Mouse (Mus musculus) brown adipose tissue, adult 24 weeks (tissue): ENCODE results near the gene Fez1. TPM values are rescaled to one million over a fixed set of nuclear protein-coding genes. Genes with fewer than 3 reads are reported as not detected.

Experiments used
- H3K27ac ChIP-seq: fragments of 200-500 bp; replicated peaks from 2 replicates; pipeline ENCODE4 v1.5.1; 2012; ENCODE audit warnings: low read depth, mild to moderate bottlenecking, low read length
- H3K4me1 ChIP-seq: fragments of 200-500 bp; 2 replicates; pipeline ENCODE4 v1.6.1; 2012; ENCODE audit warnings: low read length, mixed read lengths; ENCODE audit not compliant: control insufficient read depth, insufficient read depth, insufficient read length
- H3K4me3 ChIP-seq: fragments of 200-500 bp; 2 replicates; pipeline ENCODE4 v1.5.1; 2012; ENCODE audit warnings: low read depth, mild to moderate bottlenecking, low read length, moderate library complexity; ENCODE audit not compliant: insufficient read depth
- polyA plus RNA-seq: library from polyadenylated mRNA; stranded (reverse); fragments of >200 nt; gene quantifications from 2 replicates; pipeline ENCODE4 v1.2.4, GENCODE M21; 2012; ENCODE audit not compliant: missing spikeins, insufficient read depth, insufficient read length

Gene Fez1
- polyA plus RNA-seq, 1 experiment, result 1.9 TPM

- no peak overlapping the region for H3K4me3 ChIP-seq
- H3K4me1 ChIP-seq, result peaks cover 4% of the 10 kb centered on the region; the same call in 1 of the 2 replicates
- H3K27ac ChIP-seq, result no peak overlapping the region
Observed at GRCm38 (mm10) chr9:36862576-36862975, 40.9 kb downstream of the Fez1 start.

- Histone ChIP-seq H3K4me1 (no peaks in the 10 kb centered on the region), H3K27ac (no peak overlapping the region), H3K4me3 (no peak overlapping the region)
Observed at GRCm38 (mm10) chr9:36863694-36864093, 42.0 kb downstream of the Fez1 start.

DNA sequence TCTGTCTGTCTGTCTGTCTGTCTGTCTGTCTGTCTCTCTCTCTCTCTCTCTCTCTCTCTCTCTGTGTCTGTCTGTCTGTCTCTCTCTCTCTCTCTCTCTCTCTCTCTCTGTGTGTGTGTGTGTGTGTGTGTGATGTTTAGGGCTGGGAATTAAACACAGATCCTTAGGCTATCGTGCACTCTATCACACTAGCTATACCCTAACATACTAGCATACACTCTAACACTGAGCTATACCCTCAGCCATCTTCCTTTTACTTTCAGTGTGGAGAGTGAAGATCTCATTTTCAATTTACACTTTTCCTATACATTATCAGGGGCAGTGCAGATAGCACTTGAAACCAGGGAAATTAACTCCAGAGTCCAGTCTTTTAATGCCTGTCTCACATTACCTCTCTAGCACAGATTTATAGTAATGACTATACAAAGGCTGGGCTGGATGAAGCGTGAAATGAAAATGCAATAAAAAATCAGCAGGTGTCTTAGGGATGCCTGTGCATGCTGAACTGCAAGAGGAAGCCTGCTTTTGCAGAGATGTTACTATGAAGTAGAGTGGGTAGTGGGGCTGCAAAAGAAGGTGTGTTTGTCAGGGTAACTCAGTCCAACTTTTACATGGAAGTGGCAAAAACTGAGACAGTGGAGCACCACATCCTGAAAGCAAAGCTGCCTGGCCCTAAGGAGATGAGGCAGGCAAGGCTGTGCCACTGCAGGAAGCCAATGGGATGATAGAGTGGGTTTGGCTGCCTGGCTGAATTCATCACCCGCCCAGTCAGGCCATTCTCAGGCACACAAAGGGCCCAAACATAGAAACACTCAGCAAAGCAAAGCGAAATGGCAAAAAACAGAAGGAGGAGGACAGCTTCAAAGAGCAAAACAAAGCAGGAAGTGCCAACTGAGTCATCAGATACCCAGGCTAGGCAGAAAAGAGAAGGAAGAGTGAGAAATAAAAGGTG, 43.5 kb downstream of the Fez1 start:
- Histone ChIP-seq H3K4me3 (no peak overlapping the region), H3K4me1 (no peaks in the 10 kb centered on the region), H3K27ac (no peak overlapping the region)

- Histone ChIP-seq H3K4me3 (no peak overlapping the region), H3K4me1 (no peaks in the 10 kb centered on the region), H3K27ac (no peak overlapping the region)
Observed at GRCm38 (mm10) chr9:36868662-36869061, 47.0 kb downstream of the Fez1 start.

DNA sequence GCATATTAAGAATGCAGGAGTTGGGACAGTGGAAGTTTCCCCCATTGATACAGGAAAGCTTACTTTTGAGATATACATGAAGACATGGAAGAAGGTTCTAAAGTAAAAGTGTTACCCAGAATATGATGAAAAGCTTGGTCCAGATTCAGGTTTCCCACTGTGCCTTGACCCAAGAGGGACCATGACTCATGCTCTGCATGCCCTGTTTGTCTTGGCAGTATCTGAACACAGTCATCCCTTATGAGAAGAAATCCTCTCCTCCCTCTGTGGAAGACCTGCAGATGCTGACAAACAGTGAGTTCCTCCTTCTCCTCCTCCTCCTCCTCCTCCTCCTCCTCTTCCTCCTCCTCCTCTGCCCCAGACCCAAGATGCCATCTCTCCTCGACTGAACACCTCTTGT, 48.6 kb downstream of the Fez1 start:
- no peak overlapping the region for H3K4me3 ChIP-seq
- no peak overlapping the region for H3K27ac ChIP-seq
- H3K4me1 ChIP-seq, result no peaks in the 10 kb centered on the region

- H3K27ac ChIP-seq, result no peak overlapping the region
- H3K4me1 ChIP-seq, result no peaks in the 10 kb centered on the region
- H3K4me3 ChIP-seq, result no peak overlapping the region
Observed at GRCm38 (mm10) chr9:36873796-36874195, 52.1 kb downstream of the Fez1 start.

DNA sequence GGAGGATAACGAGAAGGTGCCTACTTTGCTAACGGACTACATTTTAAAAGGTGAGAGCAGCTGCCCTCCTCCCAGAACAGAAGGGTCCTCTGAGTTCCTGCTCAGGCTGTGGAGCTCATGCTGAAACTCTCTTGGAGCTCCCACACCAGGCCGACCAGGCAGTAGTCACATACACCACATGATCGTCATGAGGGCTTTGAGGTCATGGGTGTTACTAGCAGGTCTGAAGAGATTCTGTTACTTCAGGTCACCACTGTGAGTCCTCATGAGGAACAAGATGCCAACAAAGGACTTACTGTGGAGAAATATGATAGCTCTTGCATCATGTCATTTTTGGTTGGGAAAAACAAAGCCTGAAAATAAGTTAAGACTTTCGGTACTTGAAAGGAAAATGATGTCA, 54.6 kb downstream of the Fez1 start:
- Histone ChIP-seq H3K4me3 (no peak overlapping the region), H3K4me1 (no peaks in the 10 kb centered on the region), H3K27ac (no peak overlapping the region)

DNA sequence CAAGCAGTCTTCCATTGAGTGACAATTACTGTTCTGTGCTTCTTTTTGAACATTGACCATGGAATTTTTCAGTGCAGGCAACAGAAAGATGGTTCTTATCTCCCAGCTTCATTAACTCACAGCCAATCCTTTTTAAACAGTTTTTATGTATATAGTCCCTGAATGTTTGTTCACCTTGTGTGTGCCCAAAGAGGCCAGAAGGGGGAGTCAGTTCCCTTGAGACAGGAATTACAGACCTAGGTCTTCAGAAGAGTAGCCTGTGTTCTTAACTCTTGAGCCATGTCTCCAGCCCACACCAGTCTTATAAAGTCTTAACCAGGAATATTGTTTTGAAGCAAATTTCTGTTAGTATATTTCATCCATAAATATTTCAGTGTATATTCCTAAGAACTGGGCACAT, 55.1 kb downstream of the Fez1 start:
- Histone ChIP-seq H3K4me3 (no peak overlapping the region), H3K27ac (no peak overlapping the region), H3K4me1 (no peaks in the 10 kb centered on the region)

DNA sequence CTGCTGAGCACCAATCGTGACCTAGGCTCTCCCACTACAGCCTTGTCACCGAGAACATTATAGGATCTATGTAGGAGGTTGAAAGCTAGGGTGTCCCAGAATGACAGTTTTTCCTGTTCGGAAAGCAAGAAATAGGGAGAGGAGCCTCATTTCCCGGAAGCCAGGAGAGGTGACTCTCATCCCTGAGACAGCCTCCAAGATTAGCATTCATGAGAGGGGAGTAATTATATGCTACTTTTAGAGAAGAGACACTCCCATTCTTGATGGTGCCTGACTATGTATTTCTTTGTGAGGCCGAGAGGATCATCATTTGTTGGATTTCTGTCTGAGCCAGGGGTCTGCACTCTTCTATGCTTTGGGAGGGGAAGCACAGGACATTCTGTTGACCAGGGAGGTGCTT, 60.0 kb downstream of the Fez1 start:
- Histone ChIP-seq H3K4me3 (no peak overlapping the region), H3K27ac (no peak overlapping the region), H3K4me1 (no peaks in the 10 kb centered on the region)

GRCm38 (mm10) chr9:36882034-36882745, 60.5 kb downstream of the Fez1 start:
- no peak overlapping the region for H3K4me3 ChIP-seq
- no peaks in the 10 kb centered on the region for H3K4me1 ChIP-seq
- H3K27ac ChIP-seq, result no peak overlapping the region

DNA sequence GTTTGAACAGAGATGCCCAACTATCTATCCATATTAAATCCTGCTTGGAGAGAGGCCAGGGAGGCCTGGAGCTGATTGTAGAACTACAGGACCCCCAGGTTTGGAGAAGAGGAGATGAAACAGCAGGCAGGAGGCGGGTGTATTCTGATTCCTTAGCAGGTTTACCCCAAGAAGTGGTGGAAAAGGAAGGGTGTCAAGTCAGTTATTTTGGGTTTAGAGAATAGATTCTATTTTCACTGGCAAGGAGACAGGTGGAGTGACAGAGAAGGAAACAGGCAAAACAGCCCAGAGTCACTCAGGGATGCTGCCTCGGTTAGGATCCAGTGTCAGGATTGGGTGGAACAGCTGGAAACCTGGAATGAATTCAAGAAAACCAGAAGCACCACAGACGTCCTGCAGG, 61.9 kb downstream of the Fez1 start:
- Histone ChIP-seq H3K27ac (no peak overlapping the region), H3K4me1 (no peaks in the 10 kb centered on the region), H3K4me3 (no peak overlapping the region)

DNA sequence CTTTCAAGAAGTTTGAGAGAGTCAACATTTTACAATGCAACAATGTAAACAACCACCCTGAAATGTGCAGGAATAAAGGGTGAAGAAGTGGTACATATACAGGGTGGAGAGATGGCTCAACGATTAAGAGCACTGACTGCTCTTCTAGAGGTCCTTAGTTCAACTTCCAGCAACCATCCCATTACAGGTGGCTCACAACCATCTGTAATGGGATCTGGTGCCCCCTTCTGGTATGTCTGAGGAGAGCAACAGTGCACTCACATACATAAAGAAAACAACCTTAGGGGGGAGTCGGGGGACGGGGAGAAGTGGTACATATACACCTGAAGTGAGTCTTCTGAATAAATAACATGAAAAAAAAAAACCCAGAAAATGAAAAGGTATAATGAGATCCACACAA, 63.6 kb downstream of the Fez1 start:
- Histone ChIP-seq H3K4me3 (no peak overlapping the region), H3K4me1 (no peaks in the 10 kb centered on the region), H3K27ac (no peak overlapping the region)

- H3K4me3 ChIP-seq, result no peak overlapping the region
- no peaks in the 10 kb centered on the region for H3K4me1 ChIP-seq
- no peak overlapping the region for H3K27ac ChIP-seq
Observed at GRCm38 (mm10) chr9:36890552-36890951, 68.9 kb downstream of the Fez1 start.

GRCm38 (mm10) chr9:36893413-36893990, 71.8 kb downstream of the Fez1 start:
- no peak overlapping the region for H3K27ac ChIP-seq

GRCm38 (mm10) chr9:36894242-36894641, 72.6 kb downstream of the Fez1 start:
- Histone ChIP-seq H3K4me3 (no peak overlapping the region), H3K4me1 (no peaks in the 10 kb centered on the region), H3K27ac (no peak overlapping the region)

More at GRCm38 (mm10) chr9:36893413-36893990, 71.8 kb downstream of the Fez1 start:
- no peaks in the 10 kb centered on the region for H3K4me1 ChIP-seq
- H3K4me3 ChIP-seq, result no peak overlapping the region
